Mouse (Mus musculus): Measurements from ENCODE around the gene Trip11. TPM values are rescaled to one million over a fixed set of nuclear protein-coding genes. Genes with fewer than 3 reads are reported as not detected.
A peak's percentile ranks its signal among the peaks of the same experiment; 100 is the strongest.
"Not testable (repeated sequence)": the region's sequence is repeated elsewhere in the genome, so short reads cannot be mapped to it uniquely, and the experiment has no call there.

Gene Trip11
- polyA plus RNA-seq (2016; fragmentation: Nextera tagmentation; extraction: Ambion mirVana): 16.0 and 17.0 TPM in 2 replicates

DNA sequence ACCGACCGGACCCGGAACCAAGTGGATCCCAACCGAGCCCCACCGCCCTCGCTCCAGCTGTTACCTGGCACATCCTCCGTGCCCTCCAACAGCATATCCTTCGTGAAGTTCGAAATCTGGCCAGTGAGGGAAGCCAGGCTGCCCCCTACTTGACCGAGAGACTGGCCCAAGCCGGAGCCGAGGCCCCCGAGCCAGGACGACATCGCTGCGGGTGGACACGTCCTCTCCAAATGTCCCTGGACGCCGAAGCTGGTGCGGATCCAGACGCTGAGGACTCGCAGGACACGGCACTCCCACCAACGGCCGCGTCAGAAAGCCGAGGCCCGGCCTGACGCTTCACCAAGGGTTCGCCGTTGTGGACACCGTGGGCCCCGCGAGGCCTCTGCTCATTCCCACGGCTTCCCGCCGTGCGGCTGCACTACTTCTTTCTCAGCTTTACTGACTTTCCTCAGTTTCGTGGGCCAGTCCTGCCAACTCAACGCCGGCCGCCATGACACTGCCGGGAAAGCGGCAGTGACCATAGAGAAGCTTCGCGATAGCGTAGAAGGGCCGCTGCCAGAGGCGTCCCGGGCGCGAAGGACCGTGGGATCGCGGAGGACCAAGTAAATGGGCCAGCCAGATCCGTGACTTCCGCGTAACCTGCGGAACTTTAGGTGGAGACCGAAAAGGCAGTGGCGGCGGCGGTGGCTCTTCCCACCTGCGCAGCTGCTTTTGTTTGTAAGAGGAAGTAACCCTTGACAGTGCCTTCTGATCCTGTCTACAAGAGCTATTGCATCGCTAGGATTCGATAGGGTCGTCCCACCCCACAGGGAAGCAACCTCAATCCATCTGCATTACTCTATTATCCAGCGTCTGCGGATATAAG, at the start of gene Trip11:
Gene Trip11, minus strand, starts transcription at position 642 of the 865 bp plus-strand sequence.
- Histone ChIP-seq H3K36me3 (peaks cover 12% of the 10 kb centered on the region), H3K4me1 (peaks cover 20% of the 10 kb centered on the region), H3K27me3 (ENCODE audit: low read depth, poor library complexity, severe bottlenecking) (no peaks in the 10 kb centered on the region), H3K9me3 (replicated peaks) (no peaks in the 10 kb centered on the region), H3K4me3 (peak within 1 kb of the TSS; percentile 95), H3K27ac (replicated peaks) (peak within 1 kb of the TSS; percentile 93)
- peak; percentile 86 for DNase-seq (ENCODE audit: low spot score)
- WGBS: under 1% methylated on average over 69 of the region's 69 CpGs

- H3K4me1 ChIP-seq: peaks cover 18% of the 10 kb centered on the region
- not testable (repeated sequence) for DNase-seq (ENCODE audit: low spot score); H3K36me3 ChIP-seq; H3K9me3 ChIP-seq (replicated peaks); H3K27me3 ChIP-seq (ENCODE audit: low read depth, poor library complexity, severe bottlenecking); H3K27ac ChIP-seq (replicated peaks)
- WGBS: 91% methylated on average over 5 of the region's 5 CpGs
- peak overlapping the region; percentile 90 for H3K4me3 ChIP-seq
These were observed 46.1 kb upstream of the Trip11 start for GRCm38 (mm10) chr12:101958960-101959780.

DNA sequence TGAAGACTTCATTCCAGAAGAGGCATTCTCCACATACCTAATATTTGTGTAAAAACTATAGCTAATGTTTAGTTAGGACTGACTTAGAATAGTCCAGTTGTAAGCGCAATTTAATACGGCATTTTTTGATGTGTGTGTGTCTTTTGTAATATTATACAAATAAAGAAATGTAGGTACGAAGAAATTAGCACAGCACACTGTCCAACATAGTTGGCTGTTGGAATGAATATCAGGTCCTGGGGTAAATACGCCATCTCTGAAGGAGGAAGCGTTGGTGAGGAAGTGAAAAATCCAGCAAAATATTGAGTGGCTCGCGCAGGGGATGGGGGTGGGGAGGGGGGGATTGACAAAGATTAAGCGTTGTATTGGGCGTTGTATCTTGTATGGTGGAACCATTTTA, 45.5 kb upstream of the Trip11 start:
- no peak for DNase-seq (ENCODE audit: low spot score)
- Histone ChIP-seq H3K9me3 (replicated peaks) (no peaks in the 10 kb centered on the region), H3K27me3 (ENCODE audit: low read depth, poor library complexity, severe bottlenecking) (no peaks in the 10 kb centered on the region), H3K4me1 (peaks cover 18% of the 10 kb centered on the region), H3K4me3 (peak overlapping the region; percentile 90), H3K27ac (replicated peaks) (0 out of 2 replicates have a peak overlapping the region, but pooled peaks have one; percentile 95), H3K36me3 (peaks cover 8% of the 10 kb centered on the region)
- WGBS: 64% methylated on average over 9 of the region's 9 CpGs

GRCm38 (mm10) chr12:101957942-101958544, 45.0 kb upstream of the Trip11 start, which contains the start of gene Atxn3:
Gene Atxn3 (minus strand): TSS chr12:101958246.
- peak; percentile 97 for DNase-seq (ENCODE audit: low spot score)
- Histone ChIP-seq H3K27ac (replicated peaks) (peak within 1 kb of the TSS; percentile 95), H3K9me3 (replicated peaks) (no peaks in the 10 kb centered on the region), H3K4me3 (peak within 1 kb of the TSS; percentile 90), H3K36me3 (peaks cover 8% of the 10 kb centered on the region), H3K4me1 (peaks cover 18% of the 10 kb centered on the region), H3K27me3 (ENCODE audit: low read depth, poor library complexity, severe bottlenecking) (no peaks in the 10 kb centered on the region)
- WGBS: under 1% methylated on average over 54 of the region's 54 CpGs

- Histone ChIP-seq H3K27ac (replicated peaks) (peak overlapping the region; percentile 95), H3K36me3 (peaks cover 8% of the 10 kb centered on the region), H3K4me3 (peak overlapping the region; percentile 90), H3K9me3 (replicated peaks) (no peaks in the 10 kb centered on the region), H3K27me3 (ENCODE audit: low read depth, poor library complexity, severe bottlenecking) (no peaks in the 10 kb centered on the region), H3K4me1 (peaks cover 18% of the 10 kb centered on the region)
- WGBS: 16% methylated on average over 26 of the region's 26 CpGs
- DNase-seq (ENCODE audit: low spot score): no peak
These were observed 44.2 kb upstream of the Trip11 start for GRCm38 (mm10) chr12:101957079-101957941.

GRCm38 (mm10) chr12:101955821-101956220, 42.8 kb upstream of the Trip11 start:
- not testable (repeated sequence) for H3K27me3 ChIP-seq (ENCODE audit: low read depth, poor library complexity, severe bottlenecking); H3K27ac ChIP-seq (replicated peaks); DNase-seq (ENCODE audit: low spot score); H3K9me3 ChIP-seq (replicated peaks); H3K36me3 ChIP-seq; H3K4me3 ChIP-seq
- H3K4me1 ChIP-seq: peaks cover 18% of the 10 kb centered on the region
- WGBS: 93% methylated on average over 8 of the region's 8 CpGs

DNA sequence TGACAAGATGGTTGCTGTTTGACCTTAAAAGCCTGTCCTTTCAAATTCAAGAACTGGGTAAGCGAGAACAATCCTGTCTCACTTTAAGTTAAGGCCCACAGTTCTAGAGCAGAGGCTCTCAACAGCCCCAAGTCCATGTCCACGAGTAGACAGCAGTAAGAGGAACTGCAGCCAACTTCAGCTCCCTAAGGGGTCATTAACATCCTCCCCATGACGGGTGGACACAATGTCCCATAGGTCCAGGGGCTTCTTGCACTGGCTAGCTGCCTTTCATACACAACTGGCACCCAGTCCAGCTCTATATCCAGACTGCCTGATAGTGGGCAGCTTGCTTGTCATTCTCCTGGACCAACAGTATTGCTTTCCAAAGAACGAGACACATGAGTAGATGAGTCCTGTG, 35.7 kb upstream of the Trip11 start:
- no peak for DNase-seq (ENCODE audit: low spot score)
- Histone ChIP-seq H3K27ac (replicated peaks) (no peak overlapping the region), H3K4me3 (no peak overlapping the region), H3K36me3 (peaks cover 43% of the 10 kb centered on the region), H3K9me3 (replicated peaks) (no peaks in the 10 kb centered on the region), H3K27me3 (ENCODE audit: low read depth, poor library complexity, severe bottlenecking) (no peaks in the 10 kb centered on the region), H3K4me1 (no peaks in the 10 kb centered on the region)
- WGBS: 82% methylated on average over 4 of the region's 4 CpGs

- no peak for DNase-seq (ENCODE audit: low spot score)
- WGBS: 95% methylated on average over 8 of the region's 8 CpGs
- Histone ChIP-seq H3K4me1 (no peaks in the 10 kb centered on the region), H3K27ac (replicated peaks) (no peak overlapping the region), H3K9me3 (replicated peaks) (no peaks in the 10 kb centered on the region), H3K4me3 (no peak overlapping the region), H3K27me3 (ENCODE audit: low read depth, poor library complexity, severe bottlenecking) (no peaks in the 10 kb centered on the region), H3K36me3 (peaks cover 48% of the 10 kb centered on the region)
These were observed 34.9 kb upstream of the Trip11 start for GRCm38 (mm10) chr12:101947986-101948385.

- no peak overlapping the region for H3K27ac ChIP-seq (replicated peaks)
These were observed 24.5 kb upstream of the Trip11 start for GRCm38 (mm10) chr12:101937572-101937971.

GRCm38 (mm10) chr12:101935223-101935622, 22.2 kb upstream of the Trip11 start:
- Histone ChIP-seq H3K9me3 (replicated peaks) (no peaks in the 10 kb centered on the region; the same call in 1 of the 2 replicates), H3K4me3 (no peak overlapping the region), H3K4me1 (no peaks in the 10 kb centered on the region), H3K36me3 (peaks cover 92% of the 10 kb centered on the region), H3K27ac (replicated peaks) (no peak overlapping the region), H3K27me3 (ENCODE audit: low read depth, poor library complexity, severe bottlenecking) (no peaks in the 10 kb centered on the region)
- WGBS: 92% methylated on average over 3 of the region's 3 CpGs
- no peak for DNase-seq (ENCODE audit: low spot score)

More at GRCm38 (mm10) chr12:101937572-101937971, 24.5 kb upstream of the Trip11 start:
- no peaks in the 10 kb centered on the region for H3K27me3 ChIP-seq (ENCODE audit: low read depth, poor library complexity, severe bottlenecking)
- DNase-seq (ENCODE audit: low spot score): no peak
- H3K4me1 ChIP-seq: no peaks in the 10 kb centered on the region
- H3K9me3 ChIP-seq (replicated peaks): peaks cover 8% of the 10 kb centered on the region; the same call in 1 of the 2 replicates
- peaks cover 92% of the 10 kb centered on the region for H3K36me3 ChIP-seq
- H3K4me3 ChIP-seq: no peak overlapping the region
- 91% methylated on average over 7 of the region's 7 CpGs for WGBS

- no peaks in the 10 kb centered on the region for H3K9me3 ChIP-seq (replicated peaks)
- H3K27me3 ChIP-seq (ENCODE audit: low read depth, poor library complexity, severe bottlenecking): no peaks in the 10 kb centered on the region
- DNase-seq (ENCODE audit: low spot score): no peak
- WGBS: 97% methylated on average over 1 of the region's 1 CpGs
- H3K27ac ChIP-seq (replicated peaks): no peak overlapping the region
- H3K4me3 ChIP-seq: no peak overlapping the region
- no peaks in the 10 kb centered on the region for H3K4me1 ChIP-seq
- peaks cover 99% of the 10 kb centered on the region for H3K36me3 ChIP-seq
These were observed 15.4 kb upstream of the Trip11 start for GRCm38 (mm10) chr12:101928423-101928822.
